Mouse (Mus musculus) CD4-positive, CD25-positive, alpha-beta regulatory T cell, adult 4 months (primary cell): ENCODE data around the gene Rassf5. TPM values are rescaled to one million over a fixed set of nuclear protein-coding genes. Genes with fewer than 3 reads are reported as not detected.

Source experiments
- ATAC-seq: one replicate; pipeline ENCODE4 v1.8.0; 2017
- polyA plus RNA-seq, 2 experiments: library from polyadenylated mRNA; unstranded; fragments of 100-300 nt; shearing (Covaris generic); gene quantifications; one replicate each; pipeline ENCODE4 v1.2.1; 2017

The Rassf5 gene
- polyA plus RNA-seq, 2 experiments from 2014 or later, result 330 to 423 TPM

DNA sequence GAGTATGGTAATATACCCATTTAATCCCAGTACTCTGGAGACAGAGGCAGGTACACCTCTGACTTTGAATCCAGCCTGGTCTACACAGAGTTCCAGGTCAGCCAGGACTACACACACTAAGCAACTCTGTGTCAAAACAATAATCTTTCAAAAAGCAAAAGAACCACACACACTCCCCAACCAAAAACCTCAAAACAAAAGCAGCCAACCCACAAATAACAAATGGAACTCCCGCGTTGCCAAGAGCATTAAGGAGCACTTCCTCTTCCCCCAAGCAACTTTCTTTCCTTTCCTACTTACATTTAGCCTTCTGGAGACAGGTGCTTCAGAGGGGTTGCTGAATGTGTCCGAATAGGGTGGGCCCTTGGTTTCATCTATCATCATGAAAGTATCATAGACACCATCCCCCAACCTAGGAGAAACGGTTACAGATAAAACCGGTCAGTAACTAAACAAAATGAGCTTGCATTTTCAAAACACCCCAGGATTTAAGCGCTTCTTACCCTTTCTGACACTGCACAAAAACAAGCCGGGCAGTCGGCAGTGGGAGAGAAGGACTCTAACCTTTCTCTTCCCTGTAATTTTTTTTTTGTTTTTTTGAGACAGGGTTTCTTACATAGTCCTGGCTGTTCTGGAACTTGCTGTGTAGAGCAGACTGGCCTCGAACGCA, 109.0 kb downstream of the Rassf5 start:
- ATAC-seq, result no peak

DNA sequence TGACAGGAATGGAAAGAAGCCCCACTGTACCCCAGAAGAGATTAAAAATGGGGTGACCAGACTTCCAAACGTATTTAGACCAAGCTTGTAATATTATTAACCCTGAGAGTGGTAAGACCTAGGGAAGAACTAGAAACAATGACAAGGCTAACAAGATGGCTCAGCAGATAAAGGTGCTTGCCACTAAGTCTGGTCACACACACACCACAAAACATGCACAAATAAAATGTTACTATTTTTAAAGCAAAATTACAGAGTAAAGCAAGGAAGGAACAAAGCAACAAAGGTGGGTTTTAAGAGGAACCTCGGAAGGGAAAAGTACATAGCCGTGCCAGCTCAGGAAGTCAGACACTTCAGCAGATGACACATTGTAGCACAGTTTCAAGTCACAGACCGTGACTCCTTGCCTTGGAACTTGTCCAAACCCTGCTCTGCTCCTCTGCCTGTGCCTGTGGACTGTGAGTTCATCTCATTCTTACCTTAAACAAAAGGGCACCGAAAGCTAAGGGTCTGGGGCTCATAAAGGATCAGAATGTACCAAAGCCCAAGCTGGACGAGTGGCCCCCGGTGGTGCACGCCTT, 110.0 kb downstream of the Rassf5 start:
- no peak for ATAC-seq

DNA sequence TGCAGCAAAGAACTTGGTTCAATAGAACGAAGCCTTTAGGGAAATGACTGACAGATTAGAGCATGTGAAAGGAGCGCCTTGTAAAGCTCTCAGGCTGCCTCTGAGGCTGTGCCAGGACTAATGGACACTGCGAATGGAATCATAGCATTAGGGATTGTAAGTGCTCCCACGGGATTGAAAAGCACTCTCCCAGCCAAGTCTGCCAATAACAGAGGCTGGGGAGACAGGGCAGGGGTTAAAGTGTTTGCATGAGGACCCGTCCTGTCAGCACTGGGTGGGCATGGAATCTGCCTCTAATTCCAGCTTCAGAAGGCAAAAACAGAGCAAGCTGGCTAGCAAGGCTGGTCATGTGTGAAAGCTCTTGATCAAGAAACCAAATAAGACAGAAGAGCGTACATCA, 110.8 kb downstream of the Rassf5 start:
- no peak for ATAC-seq

Other genes starting within 250 kb of the Rassf5 start
- gene Il10, start 225.4 kb downstream of the Rassf5 start, polyA plus RNA-seq, result 10 to 100 TPM in 1 of 2 experiments, 1 to 10 TPM in 1; 5.9 to 13.6 TPM
- gene Mapkapk2, start 147.4 kb downstream of the Rassf5 start, polyA plus RNA-seq, result 10 to 100 TPM in 1 of 2 experiments, 1 to 10 TPM in 1; 5.6 to 10.9 TPM
- gene Dyrk3, start 106.9 kb downstream of the Rassf5 start, polyA plus RNA-seq, result under 1 TPM in 1 of 2 experiments, not detected in 1; 0.19 TPM
- gene Eif2d, start 92.1 kb downstream of the Rassf5 start, polyA plus RNA-seq, result 10 to 100 TPM; 52.0 to 75.1 TPM
- gene Ikbke, start 34.3 kb upstream of the Rassf5 start, polyA plus RNA-seq, result 100 to 1,000 TPM; 108 to 204 TPM